Mouse (Mus musculus): ENCODE results near the gene Svs5.

- TF ChIP-seq GATA1 (IDR thresholded peaks at IDR 0.05; ENCODE audit: borderline replicate concordance, low read length): no peak
- no peak for TF ChIP-seq FLI1 (IDR thresholded peaks at IDR 0.05; ENCODE audit: low read length)
These were observed 27.1 kb downstream of the Svs5 start for GRCm38 (mm10) chr2:164359668-164360067.

Measured in megakaryocyte, embryonic 14.5 days (primary cell).